Mouse (Mus musculus) layer of hippocampus, postnatal 14 days (tissue): ENCODE results near the gene Gabbr2. TPM values are rescaled to one million over a fixed set of nuclear protein-coding genes. Genes with fewer than 3 reads are reported as not detected.

Source experiments
- DNase-seq, 2 experiments: peaks; one replicate each; pipeline ENCODE4 v3.0.0; 2021 to 2022; ENCODE audit warnings: low spot score in 2 of 2, mixed read lengths in 1 of 2
- total RNA-seq, 2 experiments: library from RNA; stranded (reverse); gene quantifications; 2 replicates each; pipeline ENCODE4 v1.2.3; 2021

Gene Gabbr2
- total RNA-seq, 2 experiments from 2014 or later: 214 to 221 TPM

DNA sequence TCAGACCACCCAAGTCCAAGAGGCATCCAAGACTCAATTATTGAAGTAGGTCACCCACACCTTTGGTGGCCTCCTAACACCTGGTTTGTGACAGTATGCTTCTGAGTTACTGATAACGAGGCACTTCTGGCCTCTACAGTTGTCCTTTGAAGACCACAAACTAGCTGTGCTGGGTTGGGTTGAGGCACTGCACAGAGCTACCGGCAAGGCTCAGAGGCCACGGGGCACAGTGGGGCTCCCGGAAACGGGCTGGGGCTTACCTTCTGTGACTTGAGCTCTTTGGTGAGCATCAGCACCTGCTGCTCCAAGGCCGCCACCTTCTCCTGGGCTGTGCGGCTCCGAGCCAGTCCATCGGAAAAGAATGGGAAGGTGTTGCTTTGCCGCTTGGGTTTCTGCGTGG lies 363.6 kb downstream of the Gabbr2 start:
- no peak for DNase-seq

DNA sequence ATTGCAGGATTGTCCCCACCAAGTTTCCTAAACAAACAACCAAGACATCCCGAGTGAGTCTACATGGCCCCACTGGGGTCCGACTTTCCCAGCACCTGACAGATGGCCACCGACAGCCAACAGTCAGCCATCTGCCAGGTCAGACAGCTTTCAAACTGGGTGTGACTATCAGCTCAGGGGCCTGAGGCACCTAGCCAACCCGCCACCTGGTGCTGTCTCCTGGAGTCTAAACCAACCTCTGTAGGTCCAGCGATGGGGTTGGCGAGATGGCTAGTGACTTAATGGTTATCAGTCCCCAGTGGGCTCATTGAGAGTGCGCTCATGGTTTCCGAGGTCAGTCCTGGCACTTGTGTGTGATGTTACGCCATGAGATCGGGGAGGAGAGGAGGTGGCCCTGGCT lies 366.6 kb downstream of the Gabbr2 start:
- no peak for DNase-seq

DNA sequence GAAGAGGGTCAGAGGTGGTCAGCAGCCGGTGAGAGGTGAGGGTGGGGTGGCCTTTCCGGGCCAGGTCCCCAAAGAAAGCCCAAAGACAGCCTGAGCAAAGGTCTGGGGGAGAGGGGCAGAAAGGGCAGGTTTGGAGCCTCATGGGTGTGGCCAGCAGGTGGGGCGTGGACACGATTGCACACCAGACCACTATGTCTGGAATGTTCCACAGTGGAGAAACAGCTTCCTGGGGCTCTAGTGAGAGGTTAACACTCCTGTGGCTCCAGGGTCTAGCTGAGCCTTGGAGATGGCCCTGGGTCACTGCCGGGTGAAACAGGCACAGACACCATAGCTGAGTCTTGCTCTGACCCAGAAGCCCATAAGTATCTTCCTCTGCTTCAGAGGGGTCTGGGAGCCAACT lies 368.7 kb downstream of the Gabbr2 start:
- DNase-seq: no peak

DNA sequence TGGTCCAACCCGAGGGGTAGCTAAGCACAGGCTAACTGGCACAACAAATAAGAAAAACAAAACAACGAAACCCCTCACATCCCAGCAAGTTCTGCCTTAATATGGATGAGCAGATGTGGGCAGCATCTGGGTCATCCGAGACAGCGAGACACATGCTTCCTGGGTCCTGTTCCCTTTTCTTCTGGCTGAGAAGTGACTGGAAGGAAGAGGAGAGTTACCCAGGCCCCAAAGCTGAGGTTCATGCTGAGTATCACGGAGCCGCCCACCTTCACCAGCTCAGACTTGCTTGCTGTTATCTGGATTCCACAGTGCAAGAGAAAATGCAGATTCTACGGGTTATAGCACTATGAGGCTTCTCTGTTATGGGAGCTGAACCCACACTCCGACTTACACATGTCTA lies 370.7 kb downstream of the Gabbr2 start:
- DNase-seq: no peak

DNA sequence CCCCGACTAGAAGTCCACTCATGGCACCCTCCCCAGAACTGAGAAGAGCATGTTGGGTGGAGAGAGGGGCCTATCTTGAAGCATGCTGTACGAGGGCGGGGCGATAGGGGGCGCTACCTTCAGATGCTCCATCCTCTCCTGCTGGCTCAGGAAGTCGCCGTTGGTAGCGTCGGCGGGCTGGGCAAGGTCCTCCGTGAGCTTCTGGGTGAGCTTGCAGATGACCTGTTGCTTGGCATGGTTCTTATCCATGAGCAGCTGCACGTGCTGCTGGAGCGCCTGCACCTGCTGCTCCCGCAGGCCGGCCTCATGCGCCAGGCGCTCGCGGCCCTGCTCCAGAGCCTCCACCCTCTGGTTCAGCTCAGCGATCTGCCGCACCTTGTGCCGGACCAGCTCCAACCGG lies 371.3 kb downstream of the Gabbr2 start:
- no peak for DNase-seq

DNA sequence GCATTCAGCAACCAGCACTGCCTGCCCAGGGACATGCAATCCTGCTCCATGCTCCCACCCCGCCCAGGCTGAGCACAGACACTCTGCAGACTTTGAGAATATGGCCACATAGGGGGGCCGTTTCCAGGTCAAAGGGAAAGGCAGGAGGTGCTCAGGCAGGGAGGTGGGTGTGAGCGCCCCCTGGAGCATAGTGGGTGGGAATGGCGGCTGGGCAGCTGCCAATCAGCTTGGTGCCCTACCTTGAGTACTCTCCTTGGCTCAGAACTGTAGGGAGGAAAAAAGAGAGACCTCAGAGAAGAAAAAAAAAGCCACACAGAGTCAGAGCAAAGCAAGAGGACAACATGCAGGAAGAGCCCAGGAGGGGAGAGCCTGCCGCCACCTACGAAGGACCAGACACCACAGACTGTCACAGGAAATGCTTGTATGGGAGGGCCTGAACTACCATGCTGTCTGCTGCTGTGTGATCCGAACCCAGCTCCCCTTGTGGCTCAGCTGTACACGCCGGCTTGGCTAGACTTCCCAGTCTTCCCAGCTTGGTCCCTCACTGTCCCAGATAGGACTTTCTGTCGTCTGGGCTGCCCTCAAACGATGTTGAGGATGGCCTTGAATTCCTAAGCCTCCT lies 373.4 kb downstream of the Gabbr2 start:
- DNase-seq: no peak

DNA sequence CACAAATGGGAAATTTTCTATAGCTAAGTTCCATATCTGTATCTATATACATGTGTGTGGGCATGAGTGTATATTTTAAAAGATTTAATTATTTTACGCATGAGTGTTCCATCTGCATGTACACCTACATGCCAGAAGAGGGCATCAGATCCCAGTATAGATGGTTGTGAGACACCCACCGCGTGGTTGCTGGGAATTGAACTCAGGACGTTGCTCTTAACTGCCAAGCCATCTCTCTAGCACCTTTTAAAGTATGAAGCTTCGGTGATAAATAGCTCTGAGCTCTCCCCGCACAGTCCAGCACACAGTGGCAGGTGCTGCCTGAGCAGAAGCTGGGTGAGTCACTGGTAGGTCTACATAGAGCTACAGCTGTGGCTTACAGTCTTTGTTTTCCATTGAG lies 374.3 kb downstream of the Gabbr2 start:
- no peak for DNase-seq

DNA sequence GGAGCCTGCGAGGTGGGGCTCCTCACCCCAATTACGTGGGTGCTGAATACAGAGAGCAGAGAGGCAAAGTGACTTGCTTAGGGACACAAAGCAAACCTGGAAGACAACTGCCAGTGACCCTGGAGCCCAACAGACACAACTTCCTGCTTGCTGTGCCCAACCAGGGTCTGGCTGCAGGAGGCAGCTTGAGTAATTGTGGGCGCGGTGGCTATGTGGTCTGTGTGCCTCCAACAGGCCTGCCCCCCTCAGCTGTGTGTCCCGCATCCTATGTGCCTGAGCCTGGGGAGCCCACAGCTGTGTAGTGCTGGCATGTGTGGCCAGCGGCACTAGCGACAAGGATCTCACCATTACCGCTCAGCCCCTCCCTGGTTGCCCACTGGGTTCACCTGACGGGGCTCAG lies 377.0 kb downstream of the Gabbr2 start:
- no peak for DNase-seq

DNA sequence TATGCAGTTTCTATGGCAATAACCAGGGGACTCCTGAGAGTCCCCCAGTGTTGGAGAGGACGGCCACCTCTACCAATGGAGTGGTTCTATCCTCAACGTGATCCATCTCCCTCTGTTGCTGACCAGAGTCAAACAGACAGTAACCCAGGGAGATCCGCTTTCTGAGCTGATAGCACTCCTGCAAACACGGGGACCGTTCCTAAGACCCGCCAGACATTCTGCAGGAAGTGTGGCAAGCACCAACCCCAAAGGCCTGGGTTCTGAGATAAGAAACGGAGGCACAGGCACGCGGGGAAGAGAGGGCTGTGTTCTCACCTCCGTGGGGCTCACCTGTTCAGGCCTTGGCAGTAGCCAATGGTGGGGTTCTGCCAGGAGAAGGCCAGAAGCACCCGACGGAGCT lies 378.1 kb downstream of the Gabbr2 start:
- no peak for DNase-seq

Other genes with a start within 250 kb of the Gabbr2 start
- gene Anks6, start 65.6 kb upstream of the Gabbr2 start, total RNA-seq: 10 to 100 TPM; 19.4 to 21.3 TPM
- under 1 TPM; 0.92 to 0.95 TPM for gene Galnt12, start 100.0 kb upstream of the Gabbr2 start, total RNA-seq
- 10 to 100 TPM; 13.9 to 15.1 TPM for gene Col15a1, start 216.3 kb upstream of the Gabbr2 start, total RNA-seq